Mouse (Mus musculus) C2C12 (cell line): ENCODE measurements around the gene Jdp2.

Source experiments
- CEBPB ChIP-seq: IDR thresholded peaks from one replicate; pipeline ENCODE4 v1.6.1; 2011; ENCODE audit warnings: low read depth, mild to moderate bottlenecking, control low read depth, moderate library complexity
- CTCF ChIP-seq: IDR thresholded peaks from one replicate; pipeline ENCODE4 v1.5.1; 2011; ENCODE audit not compliant: control insufficient read depth, insufficient read depth, insufficient read length
- FOSL1 ChIP-seq: IDR thresholded peaks from one replicate; pipeline ENCODE4 v1.8.0; 2011; ENCODE audit warnings: mild to moderate bottlenecking, low read length; ENCODE audit not compliant: poor library complexity, insufficient read depth, severe bottlenecking
- MAX ChIP-seq: IDR thresholded peaks from one replicate; pipeline ENCODE4 v1.6.1; 2011; ENCODE audit warnings: mild to moderate bottlenecking, control low read depth
- MYOD1 ChIP-seq: IDR thresholded peaks from one replicate; pipeline ENCODE4 v1.6.1; 2011; ENCODE audit warnings: low read depth; ENCODE audit not compliant: control insufficient read depth, insufficient read length
- MYOG ChIP-seq: IDR thresholded peaks from one replicate; pipeline ENCODE4 v1.6.1; 2011; ENCODE audit not compliant: control insufficient read depth, insufficient read length; ENCODE audit errors: extremely low read depth
- USF1 ChIP-seq: IDR thresholded peaks from one replicate; pipeline ENCODE4 v1.6.1; 2011; ENCODE audit warnings: low read depth, mild to moderate bottlenecking, control low read depth, moderate library complexity

DNA sequence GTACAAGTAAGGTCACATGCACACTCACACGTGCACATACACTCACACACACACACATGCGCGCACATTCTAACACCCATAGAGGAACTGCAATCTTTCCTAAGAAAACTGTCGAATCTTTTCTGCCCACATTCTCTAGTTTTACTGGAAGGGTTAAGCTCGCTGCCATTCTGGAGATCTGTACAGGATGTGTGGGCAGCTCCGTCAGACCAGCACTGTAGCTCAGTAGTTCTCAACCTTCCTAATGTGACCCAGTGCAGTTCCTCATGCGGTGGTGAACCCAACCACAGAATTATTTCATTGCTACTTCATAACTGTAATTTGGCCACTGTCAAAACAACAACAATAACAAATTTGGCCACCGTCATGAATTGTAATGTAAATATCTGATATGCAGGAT, 75.1 kb downstream of the Jdp2 start:
- TF ChIP-seq CTCF (no peak), USF1 (no peak), CEBPB (no peak), MAX (no peak), MYOG (no peak), MYOD1 (no peak), FOSL1 (no peak)
